Mouse (Mus musculus): Measurements from ENCODE around the gene Klhl10.

DNA sequence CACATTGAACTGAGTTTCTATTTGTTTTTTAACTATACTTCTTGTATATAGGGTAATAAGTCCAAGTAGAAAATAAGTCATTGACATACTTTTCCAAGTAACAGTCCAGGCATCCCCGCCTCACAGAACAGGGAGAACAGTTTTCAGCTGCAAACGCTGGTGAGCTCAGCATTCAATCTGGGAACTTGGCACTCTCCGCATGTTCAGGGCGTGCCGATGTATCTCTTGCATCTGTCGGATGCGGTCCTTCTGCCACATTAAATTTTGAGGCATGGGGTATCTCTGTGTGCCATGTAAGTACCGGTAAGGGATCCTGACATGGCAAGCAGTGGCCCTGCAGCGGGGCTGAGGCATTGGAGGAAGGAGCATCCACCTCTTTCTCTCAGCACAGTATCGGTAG lies 21.0 kb downstream of the Klhl10 start:
- TF ChIP-seq CTCF (IDR thresholded peaks at IDR 0.05; ENCODE audit: low read depth) (no peak), EP300 (optimal IDR thresholded peaks at IDR 0.05) (no peak)
